Mouse (Mus musculus): ENCODE data around the gene Sox10.

Sox10 gene

DNA sequence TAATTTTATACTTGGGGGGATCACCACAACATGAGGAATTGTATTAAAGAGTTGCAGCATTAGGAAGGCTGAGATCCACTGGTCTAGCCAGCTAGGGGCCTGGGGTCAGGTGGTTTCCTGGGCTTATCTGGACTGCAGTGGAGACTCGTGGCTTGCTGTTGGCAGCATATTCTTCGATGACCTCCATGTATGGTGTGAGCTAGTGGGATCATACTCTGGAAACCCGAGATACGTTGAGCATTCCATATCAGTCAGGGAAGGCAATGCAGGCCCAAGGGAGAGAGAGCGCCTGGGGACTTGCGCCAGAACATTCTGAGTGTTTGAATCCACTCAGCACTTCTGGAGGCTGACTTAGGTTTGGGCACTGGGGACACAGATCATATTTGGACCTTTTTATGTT, 41.3 kb downstream of the Sox10 start:
- DNase-seq (ENCODE audit: low spot score) = no peak

DNA sequence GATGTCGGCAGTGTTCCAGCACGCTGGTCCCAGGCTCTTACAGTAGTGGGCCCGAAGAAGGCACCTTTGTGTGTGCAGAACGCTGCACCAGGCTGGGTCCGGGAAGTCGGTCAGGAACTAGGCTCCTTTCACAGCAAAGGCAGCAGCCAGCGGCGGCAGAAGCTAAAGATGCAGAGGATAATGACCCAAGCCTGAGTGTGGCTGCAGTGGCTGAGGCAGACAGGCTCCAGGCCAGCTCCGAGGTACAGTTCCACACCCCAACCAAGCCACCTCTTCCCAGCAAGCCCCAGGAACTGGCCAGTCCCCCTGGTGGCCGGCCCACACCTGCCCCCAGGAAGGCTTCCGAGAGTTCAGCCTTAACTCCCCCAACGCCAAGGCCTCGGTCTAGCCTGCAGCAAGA, 42.5 kb downstream of the Sox10 start:
- no peak for DNase-seq (ENCODE audit: low spot score)

- no peak for DNase-seq (ENCODE audit: low spot score)
These were observed 42.9 kb downstream of the Sox10 start for GRCm38 (mm10) chr15:79122119-79122518.

GRCm38 (mm10) chr15:79119491-79119890, 45.5 kb downstream of the Sox10 start:
- DNase-seq (ENCODE audit: low spot score) = no peak

DNA sequence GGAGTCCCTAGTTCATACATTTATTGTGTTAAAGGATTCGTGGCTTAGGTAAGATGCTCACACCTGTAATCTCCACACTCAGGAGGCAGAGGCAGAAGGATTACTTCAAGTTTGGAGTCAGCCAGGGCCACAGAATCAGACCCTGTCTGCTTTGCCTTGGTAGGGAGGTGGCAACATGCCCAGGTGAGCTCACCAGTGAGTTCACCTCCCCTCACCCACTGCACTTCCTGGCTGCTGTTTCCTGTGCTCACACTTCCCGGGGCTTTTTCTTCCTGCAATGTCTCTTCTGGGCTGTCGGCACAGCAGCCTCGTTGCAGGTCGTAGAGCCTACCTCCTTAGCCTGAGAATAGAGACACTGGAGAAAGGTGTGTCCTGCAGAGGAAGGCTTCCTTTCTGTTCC, 49.8 kb downstream of the Sox10 start:
- DNase-seq (ENCODE audit: low spot score) = no peak

- no peak for DNase-seq (ENCODE audit: low spot score)
These were observed 53.3 kb downstream of the Sox10 start for GRCm38 (mm10) chr15:79111774-79112173.

GRCm38 (mm10) chr15:79110528-79110927, 54.5 kb downstream of the Sox10 start:
- DNase-seq (ENCODE audit: low spot score) = no peak

- no peak for DNase-seq (ENCODE audit: low spot score)
These were observed 55.0 kb downstream of the Sox10 start for GRCm38 (mm10) chr15:79110031-79110430.

DNA sequence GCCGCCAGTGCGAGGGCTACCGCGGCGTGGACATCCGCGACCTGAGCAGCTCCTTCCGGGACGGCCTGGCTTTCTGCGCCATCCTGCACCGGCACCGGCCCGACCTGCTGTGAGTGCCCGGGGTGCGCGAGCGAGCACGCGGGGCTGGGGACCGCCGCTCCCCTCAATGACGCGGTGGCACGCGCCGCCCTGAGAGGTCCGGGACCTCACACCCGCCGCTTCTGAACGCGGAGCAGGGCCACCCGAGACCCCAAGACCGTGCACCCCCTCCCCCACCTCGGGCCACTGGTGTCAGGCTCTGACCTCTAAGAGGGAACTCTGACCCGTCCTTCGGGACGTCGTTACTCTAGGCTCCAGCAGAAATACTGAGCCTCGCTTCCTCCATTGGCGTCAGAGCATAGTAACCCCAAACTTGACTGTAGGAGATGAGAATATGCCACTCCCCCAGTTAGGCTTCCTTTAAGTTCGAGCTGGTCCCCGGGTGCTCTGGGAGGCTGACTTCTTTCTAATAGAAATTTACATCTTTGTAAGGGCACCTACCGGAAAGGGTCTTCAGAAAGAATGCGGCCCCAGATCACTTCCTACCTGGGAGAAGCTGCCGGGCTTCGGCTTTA, 55.6 kb downstream of the Sox10 start:
- DNase-seq (ENCODE audit: low spot score) = no peak

DNA sequence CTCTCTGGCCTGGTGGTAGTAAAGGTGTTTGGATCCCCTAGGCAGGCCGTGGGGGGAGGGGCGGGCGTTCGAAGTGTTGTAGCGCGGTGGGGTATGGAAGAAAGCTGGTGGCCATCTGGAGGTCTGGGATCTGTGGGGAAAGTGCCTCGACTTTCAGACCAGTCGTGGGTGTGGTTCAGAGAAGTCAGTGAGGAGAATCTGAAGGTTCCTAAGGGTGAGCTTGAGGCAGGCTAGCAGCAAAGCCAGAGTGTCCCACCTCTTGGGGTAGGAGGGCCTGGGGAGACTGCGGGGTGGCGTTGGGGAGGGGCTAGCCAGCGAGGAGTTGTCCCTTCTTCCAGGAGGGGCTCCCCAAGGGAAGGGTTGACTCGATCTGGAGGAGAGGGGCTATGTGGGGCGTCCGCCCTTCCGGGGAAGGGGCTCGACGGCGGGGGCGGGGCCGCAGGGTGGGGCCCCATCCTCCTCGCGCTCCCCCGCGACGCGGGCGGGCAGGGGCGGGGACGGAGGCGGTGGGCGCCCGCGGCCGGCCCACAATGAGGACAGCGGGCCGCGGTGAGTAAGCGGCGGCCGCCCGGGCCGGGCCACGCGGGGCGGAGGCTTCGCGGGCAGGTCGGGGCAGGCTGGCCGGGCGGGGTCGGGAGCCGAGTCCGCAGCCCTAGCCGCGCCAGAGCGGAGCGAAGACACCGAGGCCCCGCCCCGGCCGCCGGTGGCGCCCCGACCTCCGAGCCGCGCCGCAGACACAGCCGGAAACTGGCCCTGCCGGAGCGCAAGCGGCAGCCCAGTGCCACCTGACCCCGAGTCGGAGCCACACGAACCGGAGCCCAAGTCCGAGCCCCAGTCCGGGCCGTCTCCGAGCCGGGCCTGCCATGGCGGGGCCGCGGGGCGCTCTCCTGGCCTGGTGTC, 56.4 kb downstream of the Sox10 start, which contains the start of gene Micall1:
Gene Micall1, plus strand, starts transcription at position 478 of the 900 bp plus-strand sequence.
- DNase-seq (ENCODE audit: low spot score) = peak; percentile 60

DNA sequence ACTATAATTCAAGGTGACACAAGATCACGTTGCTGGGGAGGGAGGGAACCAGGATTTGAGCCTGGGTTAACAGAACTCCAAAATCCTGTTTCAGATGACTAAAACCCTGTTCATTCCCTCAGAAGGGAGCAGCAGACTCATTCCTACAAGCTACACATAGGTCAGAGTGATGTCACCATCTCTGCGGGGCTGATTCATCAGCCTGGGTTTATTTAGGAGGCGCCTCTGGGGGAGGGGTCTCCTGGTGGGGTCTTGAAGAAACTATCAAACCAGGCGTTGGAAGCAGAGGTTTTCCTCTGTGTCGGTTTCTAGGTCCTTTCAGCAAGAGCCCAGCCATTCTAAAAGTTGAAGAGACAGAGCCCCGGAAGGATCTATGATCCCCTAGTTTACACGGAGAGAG, 57.1 kb downstream of the Sox10 start:
- no peak for DNase-seq (ENCODE audit: low spot score)

- no peak for DNase-seq (ENCODE audit: low spot score)
These were observed 59.2 kb downstream of the Sox10 start for GRCm38 (mm10) chr15:79105804-79106203.

Data from urinary bladder, postnatal 10 days (tissue).